Mouse (Mus musculus) ES-E14 (cell line): Measurements from ENCODE around the gene Minpp1. TPM values are rescaled to one million over a fixed set of nuclear protein-coding genes. Genes with fewer than 3 reads are reported as not detected.

Source experiments
- DNase-seq: peaks from one replicate; pipeline ENCODE4 v3.0.0-alpha.2; 2013; ENCODE audit warnings: low read depth, low spot score
- H3K27ac ChIP-seq: 2 replicates; pipeline ENCODE4 v1.5.1; 2012; ENCODE audit warnings: low read depth, mild to moderate bottlenecking, low read length, moderate library complexity, mixed read lengths; ENCODE audit not compliant: poor library complexity, insufficient read depth, severe bottlenecking
- H3K36me3 ChIP-seq: 2 replicates; pipeline ENCODE4 v1.6.1; 2012; ENCODE audit warnings: mild to moderate bottlenecking, low read length, moderate library complexity, mixed read lengths; ENCODE audit not compliant: control insufficient read depth, poor library complexity, insufficient read depth, severe bottlenecking
- H3K4me1 ChIP-seq, 2 experiments: fragments of 150-350 bp in 1 of 2; sonication (generic) in 1 of 2; 2 replicates each; pipeline ENCODE4 v1.6.1; 2012; ENCODE audit warnings: low read length in 2 of 2, mild to moderate bottlenecking in 1 of 2, mixed read lengths in 1 of 2; ENCODE audit not compliant: control insufficient read depth in 2 of 2, insufficient read depth in 2 of 2, poor library complexity in 1 of 2
- H3K4me3 ChIP-seq, 2 experiments: fragments of 150-350 bp in 1 of 2; sonication (generic) in 1 of 2; 2 replicates each; pipeline ENCODE4 v1.5.1; 2012; ENCODE audit warnings: low read length in 2 of 2, low read depth in 1 of 2, mild to moderate bottlenecking in 1 of 2, mixed read lengths in 1 of 2; ENCODE audit not compliant: insufficient read depth in 1 of 2, poor library complexity in 1 of 2, severe bottlenecking in 1 of 2
- H3K9ac ChIP-seq: 2 replicates; pipeline ENCODE4 v1.6.1; 2012; ENCODE audit warnings: low read depth, mild to moderate bottlenecking, low read length, mixed read lengths; ENCODE audit not compliant: poor library complexity, insufficient read depth, severe bottlenecking
- H3K9me3 ChIP-seq: fragments of 150-350 bp; sonication (generic); 2 replicates; pipeline ENCODE4 v1.6.1; 2012; ENCODE audit warnings: low read depth, mild to moderate bottlenecking, low read length; ENCODE audit not compliant: control insufficient read depth, insufficient read depth
- CHD2 ChIP-seq: IDR thresholded peaks from 2 replicates; pipeline ENCODE4 v1.6.1; 2014; ENCODE audit warnings: mild to moderate bottlenecking, low read depth, low read length, inconsistent platforms
- HCFC1 ChIP-seq: IDR thresholded peaks from 2 replicates; pipeline ENCODE4 v1.6.1; 2012; ENCODE audit warnings: low read length, inconsistent platforms, borderline replicate concordance; ENCODE audit not compliant: insufficient read depth
- MAFK ChIP-seq: IDR thresholded peaks from 2 replicates; pipeline ENCODE4 v1.6.1; 2014; ENCODE audit warnings: mild to moderate bottlenecking, low read depth, low read length, inconsistent platforms; ENCODE audit not compliant: insufficient read depth
- ZC3H11A ChIP-seq: IDR thresholded peaks from 2 replicates; pipeline ENCODE4 v1.6.1; 2012; ENCODE audit warnings: low read depth, mild to moderate bottlenecking, inconsistent platforms, low read length, borderline replicate concordance
- ZNF384 ChIP-seq: IDR thresholded peaks from 2 replicates; pipeline ENCODE4 v1.6.1; 2012; ENCODE audit warnings: low read depth, low read length, inconsistent platforms
- in situ Hi-C, 2 experiments: fragments of 600-800 bp; cut with MboI; formaldehyde crosslinking; loops; one replicate each; pipeline ENCODE4 v1.15.1; 2025; ENCODE audit warnings: low sequenced_read_pairs in 2 of 2, inconsistent platforms in 1 of 2; ENCODE audit not compliant: unreplicated experiment in 2 of 2
- total RNA-seq: library from RNA; depleted of rRNA; stranded (reverse); fragments of 300-350 nt; gene quantifications from 2 replicates; pipeline ENCODE4 v1.2.3, GENCODE M21; 2012

Gene Minpp1
- total RNA-seq, 1 experiment: 60.8 TPM

- in situ Hi-C loops: no loop called here
- no peak overlapping the region for H3K9ac ChIP-seq
- no peak overlapping the region for H3K27ac ChIP-seq
- H3K9me3 ChIP-seq: no peaks in the 10 kb centered on the region
- no peaks in the 10 kb centered on the region for H3K4me1 ChIP-seq
- no peak overlapping the region for H3K4me3 ChIP-seq
- TF ChIP-seq MAFK (no peak), ZC3H11A (no peak), ZNF384 (no peak), CHD2 (no peak), HCFC1 (no peak)
- H3K36me3 ChIP-seq: no peaks in the 10 kb centered on the region
- DNase-seq: no peak
These were observed 8.9 kb upstream of the Minpp1 start for GRCm38 (mm10) chr19:32476712-32477052.

DNA sequence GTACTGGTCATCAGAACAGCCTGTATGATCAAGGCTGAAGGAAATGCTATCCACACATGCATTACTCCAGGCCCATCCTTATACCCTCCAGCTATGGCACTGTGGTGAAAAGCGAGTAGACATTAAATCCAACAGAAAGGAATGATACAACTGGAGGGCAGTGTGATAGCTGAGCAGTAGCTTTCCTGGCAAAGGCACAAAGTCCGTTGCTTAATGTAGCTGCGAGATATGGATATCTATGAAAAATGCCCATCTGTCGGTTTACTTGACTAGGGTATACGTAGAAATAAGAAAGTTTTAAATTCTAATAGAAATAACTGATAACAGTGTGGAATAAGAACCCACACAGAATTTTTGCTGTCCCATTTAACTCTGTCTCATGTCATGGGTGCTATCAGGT, 5.3 kb upstream of the Minpp1 start:
- no peaks in the 10 kb centered on the region; a peak in 1 of 4 replicates for H3K4me1 ChIP-seq
- no peak for TF ChIP-seq ZNF384
- TF ChIP-seq HCFC1: no peak
- no peak for TF ChIP-seq MAFK
- TF ChIP-seq ZC3H11A: no peak
- TF ChIP-seq CHD2: no peak
- H3K27ac ChIP-seq: no peak overlapping the region
- H3K36me3 ChIP-seq: no peaks in the 10 kb centered on the region
- DNase-seq: no peak
- in situ Hi-C loops: no loop called here
- H3K9me3 ChIP-seq: no peaks in the 10 kb centered on the region
- H3K4me3 ChIP-seq: no peak overlapping the region
- H3K9ac ChIP-seq: no peak overlapping the region

- no peak for DNase-seq
- no peak overlapping the region for H3K9ac ChIP-seq
- in situ Hi-C loops: no loop called here
- H3K27ac ChIP-seq: no peak overlapping the region
- no peaks in the 10 kb centered on the region; a peak in 1 of 4 replicates for H3K4me1 ChIP-seq
- TF ChIP-seq HCFC1 (no peak), CHD2 (no peak), ZNF384 (no peak), MAFK (no peak), ZC3H11A (no peak)
- no peaks in the 10 kb centered on the region for H3K9me3 ChIP-seq
- H3K36me3 ChIP-seq: no peaks in the 10 kb centered on the region
- H3K4me3 ChIP-seq: no peak overlapping the region
These were observed 4.7 kb upstream of the Minpp1 start for GRCm38 (mm10) chr19:32480791-32481442.

- TF ChIP-seq ZC3H11A (no peak), MAFK (no peak), HCFC1 (no peak), ZNF384 (no peak), CHD2 (no peak)
- no peaks in the 10 kb centered on the region for H3K9me3 ChIP-seq
- H3K4me1 ChIP-seq: no peaks in the 10 kb centered on the region; a peak in 1 of 4 replicates
- in situ Hi-C loops: no loop called here
- no peak for DNase-seq
- H3K4me3 ChIP-seq: no peak overlapping the region
- no peak overlapping the region for H3K9ac ChIP-seq
- no peaks in the 10 kb centered on the region for H3K36me3 ChIP-seq
- no peak overlapping the region for H3K27ac ChIP-seq
These were observed 4.1 kb upstream of the Minpp1 start for GRCm38 (mm10) chr19:32481511-32481910.
